Mouse (Mus musculus): Measurements from ENCODE around the gene Col11a2. TPM values are rescaled to one million over a fixed set of nuclear protein-coding genes. Genes with fewer than 3 reads are reported as not detected.

The Col11a2 gene
- polyA plus RNA-seq, 1 experiment from 2014 or later: 1.4 TPM

GRCm38 (mm10) chr17:34092197-34092875 lies 53.1 kb downstream of the Col11a2 start, which contains the start of gene H2-Oa:
Gene H2-Oa, plus strand, starts transcription at chr17:34092340.
- Histone ChIP-seq H3K4me3 (ENCODE audit: low read depth, low read length) (no peak within 1 kb of the TSS), H3K4me2 (no peak within 1 kb of the TSS), H3K36me3 (ENCODE audit: control insufficient read depth, insufficient read depth, low read length) (no peaks in the 10 kb centered on the region), H3K27ac (ENCODE audit: low read depth, low read length) (no peak within 1 kb of the TSS), H3K4me1 (ENCODE audit: control insufficient read depth, insufficient read depth, low read length) (0 out of 2 replicates have a peak, but pooled peaks cover 3% of the 10 kb centered on the region), H3K27me3 (ENCODE audit: control insufficient read depth, insufficient read depth, low read length) (no peaks in the 10 kb centered on the region), H3K9ac (ENCODE audit: low read length) (no peak within 1 kb of the TSS), H3K9me3 (ENCODE audit: control insufficient read depth, low read length) (no peaks in the 10 kb centered on the region)
- no peak for DNase-seq (ENCODE audit: low spot score, missing footprints)
- WGBS: 44% methylated on average over 11 of the region's 11 CpGs
- ATAC-seq (ENCODE audit: low FRiP score): no peak

GRCm38 (mm10) chr17:34093199-34093874 lies 54.1 kb downstream of the Col11a2 start:
- Histone ChIP-seq H3K4me2 (no peak overlapping the region), H3K27ac (ENCODE audit: low read depth, low read length) (no peak overlapping the region)

GRCm38 (mm10) chr17:34094283-34095035 lies 55.2 kb downstream of the Col11a2 start:
- H3K9ac ChIP-seq (ENCODE audit: low read length): no peak overlapping the region
- no peak for ATAC-seq (ENCODE audit: low FRiP score)

More at GRCm38 (mm10) chr17:34093199-34093874, 54.1 kb downstream of the Col11a2 start:
- H3K4me3 ChIP-seq (ENCODE audit: low read depth, low read length): no peak overlapping the region
- H3K27me3 ChIP-seq (ENCODE audit: control insufficient read depth, insufficient read depth, low read length): no peaks in the 10 kb centered on the region
- no peaks in the 10 kb centered on the region for H3K36me3 ChIP-seq (ENCODE audit: control insufficient read depth, insufficient read depth, low read length)
- H3K9me3 ChIP-seq (ENCODE audit: control insufficient read depth, low read length): no peaks in the 10 kb centered on the region
- ATAC-seq (ENCODE audit: low FRiP score) (peak; percentile 55; the same call in 1 of the 2 replicates), DNase-seq (ENCODE audit: low spot score, missing footprints) (peak; percentile 85)
- H3K9ac ChIP-seq (ENCODE audit: low read length): no peak overlapping the region
- 29% methylated on average over 7 of the region's 7 CpGs for WGBS
- 0 out of 2 replicates have a peak, but pooled peaks cover 3% of the 10 kb centered on the region for H3K4me1 ChIP-seq (ENCODE audit: control insufficient read depth, insufficient read depth, low read length)

DNA sequence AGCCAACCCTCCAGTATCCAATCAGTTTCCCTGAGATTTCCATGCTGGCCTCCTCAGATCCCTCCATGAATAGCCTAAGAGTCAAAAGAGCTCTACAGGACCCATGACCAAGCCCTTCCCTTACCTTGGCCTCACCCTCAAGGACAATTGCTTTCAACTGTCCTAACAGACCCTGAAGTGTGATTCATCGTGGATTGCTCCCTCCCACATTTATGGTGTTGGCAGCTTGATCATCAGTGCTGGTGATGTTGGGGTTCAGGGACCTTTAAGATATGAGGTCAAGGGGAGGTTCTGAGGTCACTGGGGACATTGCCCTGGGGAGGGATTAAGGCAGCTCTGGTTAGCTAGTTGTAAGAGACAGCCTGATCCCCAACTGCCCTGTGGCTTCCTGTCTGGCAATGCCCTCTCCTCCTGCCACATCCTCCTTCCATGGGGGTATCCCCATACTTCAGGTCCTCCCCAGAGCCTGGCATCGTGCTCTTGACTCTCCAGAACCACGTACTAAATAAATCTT lies 57.3 kb downstream of the Col11a2 start:
- Histone ChIP-seq H3K9ac (ENCODE audit: low read length) (no peak overlapping the region), H3K9me3 (ENCODE audit: control insufficient read depth, low read length) (no peaks in the 10 kb centered on the region), H3K27ac (ENCODE audit: low read depth, low read length) (no peak overlapping the region), H3K36me3 (ENCODE audit: control insufficient read depth, insufficient read depth, low read length) (no peaks in the 10 kb centered on the region), H3K4me1 (ENCODE audit: control insufficient read depth, insufficient read depth, low read length) (peaks cover 3% of the 10 kb centered on the region; the same call in 1 of the 2 replicates), H3K27me3 (ENCODE audit: control insufficient read depth, insufficient read depth, low read length) (no peaks in the 10 kb centered on the region), H3K4me2 (no peak overlapping the region), H3K4me3 (ENCODE audit: low read depth, low read length) (no peak overlapping the region)
- WGBS: 75% methylated on average over 3 of the region's 3 CpGs
- DNase-seq (ENCODE audit: low spot score, missing footprints): no peak
- ATAC-seq (ENCODE audit: low FRiP score): no peak

More at GRCm38 (mm10) chr17:34094283-34095035, 55.2 kb downstream of the Col11a2 start:
- no peaks in the 10 kb centered on the region for H3K9me3 ChIP-seq (ENCODE audit: control insufficient read depth, low read length)
- H3K4me2 ChIP-seq: no peak overlapping the region
- H3K36me3 ChIP-seq (ENCODE audit: control insufficient read depth, insufficient read depth, low read length): no peaks in the 10 kb centered on the region
- no peak overlapping the region for H3K4me3 ChIP-seq (ENCODE audit: low read depth, low read length)
- 83% methylated on average over 27 of the region's 27 CpGs for WGBS
- peak; percentile 77 for DNase-seq (ENCODE audit: low spot score, missing footprints)
- no peak overlapping the region for H3K27ac ChIP-seq (ENCODE audit: low read depth, low read length)
- 0 out of 2 replicates have a peak, but pooled peaks cover 3% of the 10 kb centered on the region for H3K4me1 ChIP-seq (ENCODE audit: control insufficient read depth, insufficient read depth, low read length)
- no peaks in the 10 kb centered on the region for H3K27me3 ChIP-seq (ENCODE audit: control insufficient read depth, insufficient read depth, low read length)

DNA sequence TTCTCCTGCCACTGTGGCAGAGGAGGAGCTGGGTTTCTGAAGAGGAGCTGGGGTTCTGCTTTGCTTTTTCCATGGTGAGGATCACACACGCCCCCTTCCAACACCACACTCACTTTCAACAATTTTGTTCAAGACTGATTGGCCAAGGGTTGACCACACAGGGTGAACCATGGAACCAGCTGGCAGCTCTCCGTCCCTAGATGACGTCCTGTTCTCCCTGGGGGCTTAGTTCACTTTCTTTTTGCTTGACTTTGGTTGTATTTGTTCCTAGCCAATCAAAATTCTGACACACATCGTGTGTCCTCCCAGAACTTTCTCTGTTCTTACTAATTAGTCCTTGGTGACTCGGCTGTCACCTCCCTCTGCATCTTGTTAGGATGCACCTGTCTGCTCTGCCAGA lies 58.0 kb downstream of the Col11a2 start:
- no peak overlapping the region for H3K4me2 ChIP-seq
- H3K9ac ChIP-seq (ENCODE audit: low read length): no peak overlapping the region
- H3K4me1 ChIP-seq (ENCODE audit: control insufficient read depth, insufficient read depth, low read length): peaks cover 3% of the 10 kb centered on the region; the same call in 1 of the 2 replicates
- no peaks in the 10 kb centered on the region for H3K27me3 ChIP-seq (ENCODE audit: control insufficient read depth, insufficient read depth, low read length)
- H3K4me3 ChIP-seq (ENCODE audit: low read depth, low read length): no peak overlapping the region
- WGBS: 74% methylated on average over 5 of the region's 5 CpGs
- DNase-seq (ENCODE audit: low spot score, missing footprints) (no peak), ATAC-seq (ENCODE audit: low FRiP score) (no peak)
- H3K27ac ChIP-seq (ENCODE audit: low read depth, low read length): no peak overlapping the region
- no peaks in the 10 kb centered on the region for H3K36me3 ChIP-seq (ENCODE audit: control insufficient read depth, insufficient read depth, low read length)
- H3K9me3 ChIP-seq (ENCODE audit: control insufficient read depth, low read length): no peaks in the 10 kb centered on the region

- ATAC-seq (ENCODE audit: low FRiP score) (no peak), DNase-seq (ENCODE audit: low spot score, missing footprints) (no peak)
- H3K9me3 ChIP-seq (ENCODE audit: control insufficient read depth, low read length): no peaks in the 10 kb centered on the region
- WGBS: 67% methylated on average over 10 of the region's 10 CpGs
- no peak overlapping the region for H3K4me3 ChIP-seq (ENCODE audit: low read depth, low read length)
- no peak overlapping the region for H3K9ac ChIP-seq (ENCODE audit: low read length)
- H3K27me3 ChIP-seq (ENCODE audit: control insufficient read depth, insufficient read depth, low read length): no peaks in the 10 kb centered on the region
- no peak overlapping the region for H3K27ac ChIP-seq (ENCODE audit: low read depth, low read length)
- H3K4me1 ChIP-seq (ENCODE audit: control insufficient read depth, insufficient read depth, low read length): no peaks in the 10 kb centered on the region; the same call in 1 of the 2 replicates
- H3K36me3 ChIP-seq (ENCODE audit: control insufficient read depth, insufficient read depth, low read length): no peaks in the 10 kb centered on the region
- no peak overlapping the region for H3K4me2 ChIP-seq
These were observed 59.7 kb downstream of the Col11a2 start for GRCm38 (mm10) chr17:34098709-34099479.

GRCm38 (mm10) chr17:34099531-34099930 lies 60.3 kb downstream of the Col11a2 start:
- Histone ChIP-seq H3K4me1 (ENCODE audit: control insufficient read depth, insufficient read depth, low read length) (no peaks in the 10 kb centered on the region; the same call in 1 of the 2 replicates), H3K4me2 (no peak overlapping the region), H3K4me3 (ENCODE audit: low read depth, low read length) (no peak overlapping the region), H3K9ac (ENCODE audit: low read length) (no peak overlapping the region), H3K27ac (ENCODE audit: low read depth, low read length) (no peak overlapping the region), H3K27me3 (ENCODE audit: control insufficient read depth, insufficient read depth, low read length) (no peaks in the 10 kb centered on the region), H3K9me3 (ENCODE audit: control insufficient read depth, low read length) (no peaks in the 10 kb centered on the region), H3K36me3 (ENCODE audit: control insufficient read depth, insufficient read depth, low read length) (no peaks in the 10 kb centered on the region)
- WGBS: 70% methylated on average over 5 of the region's 5 CpGs
- ATAC-seq (ENCODE audit: low FRiP score): no peak
- no peak for DNase-seq (ENCODE audit: low spot score, missing footprints)

DNA sequence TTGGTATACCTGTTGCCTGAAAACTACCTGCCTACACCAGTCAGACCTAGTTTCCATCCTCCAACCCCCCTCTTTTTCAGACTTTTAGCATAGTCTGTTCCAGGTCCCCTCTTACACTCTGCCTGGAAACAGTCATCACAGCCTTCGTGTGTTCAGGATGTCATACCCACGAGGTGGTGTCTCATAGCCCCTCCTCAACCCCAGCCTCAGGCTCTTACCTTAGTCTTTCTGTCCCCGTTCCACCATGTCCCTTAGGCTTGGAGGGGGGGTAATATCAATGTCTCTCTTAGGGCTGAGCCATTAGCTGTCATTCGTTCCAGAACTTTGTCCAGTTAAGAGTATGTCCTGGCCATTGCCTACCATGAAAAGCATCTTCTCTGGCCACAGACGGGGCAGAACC lies 61.9 kb downstream of the Col11a2 start:
- Histone ChIP-seq H3K27me3 (ENCODE audit: control insufficient read depth, insufficient read depth, low read length) (no peaks in the 10 kb centered on the region), H3K9ac (ENCODE audit: low read length) (no peak overlapping the region), H3K27ac (ENCODE audit: low read depth, low read length) (no peak overlapping the region), H3K9me3 (ENCODE audit: control insufficient read depth, low read length) (no peaks in the 10 kb centered on the region), H3K36me3 (ENCODE audit: control insufficient read depth, insufficient read depth, low read length) (no peaks in the 10 kb centered on the region), H3K4me1 (ENCODE audit: control insufficient read depth, insufficient read depth, low read length) (no peaks in the 10 kb centered on the region; the same call in 1 of the 2 replicates), H3K4me2 (no peak overlapping the region; the same call in 1 of the 2 replicates), H3K4me3 (ENCODE audit: low read depth, low read length) (no peak overlapping the region)
- ATAC-seq (ENCODE audit: low FRiP score) (peak; percentile 38; the same call in 1 of the 2 replicates), DNase-seq (ENCODE audit: low spot score, missing footprints) (no peak)
- WGBS: 35% methylated on average over 5 of the region's 5 CpGs

Data from midbrain, embryonic 11.5 days (tissue).